Mouse (Mus musculus) lung, adult 2 months (tissue): Measurements from ENCODE around the gene Tnfsf12. TPM values are rescaled to one million over a fixed set of nuclear protein-coding genes. Genes with fewer than 3 reads are reported as not detected.
"Not testable (repeated sequence)": the region's sequence is repeated elsewhere in the genome, so short reads cannot be mapped to it uniquely, and the experiment has no call there.

Source experiments
- DNase-seq: peaks from one replicate; pipeline ENCODE4 v3.0.0; 2022
- H3K4me1 ChIP-seq: fragments of 200-500 bp; 2 replicates; pipeline ENCODE4 v1.6.1; 2011; ENCODE audit warnings: low read length; ENCODE audit not compliant: control insufficient read depth, insufficient read depth
- H3K4me3 ChIP-seq: fragments of 200-500 bp; replicated peaks from 2 replicates; pipeline ENCODE3; 2011; ENCODE audit warnings: low read depth, mild to moderate bottlenecking, control low read depth, low read length; ENCODE audit errors: extremely low read depth
- CTCF ChIP-seq: fragments of 200-500 bp; IDR thresholded peaks from 2 replicates; pipeline ENCODE4 v1.5.1; 2011; ENCODE audit warnings: mild to moderate bottlenecking, low read length, control low read depth; ENCODE audit not compliant: insufficient read depth
- POLR2A ChIP-seq: fragments of 200-500 bp; IDR thresholded peaks from 2 replicates; pipeline ENCODE4 v1.6.1; 2011; ENCODE audit warnings: low read depth, mild to moderate bottlenecking, control low read depth, low read length, borderline replicate concordance; ENCODE audit errors: extremely low read depth
- WGBS: fragments of 180-500 bp; shearing (Covaris S2); methylation state at CpG from one replicate; pipeline ENCODE4 v1.1.7; 2018; 5-methylcytosine and 5-hydroxymethylcytosine counted together
- polyA plus RNA-seq: library from polyadenylated mRNA; depleted of rRNA; stranded (reverse); fragments of >200 nt; gene quantifications from 2 replicates; pipeline ENCODE4 v1.2.3, GENCODE M21; 2012

The Tnfsf12 gene
- polyA plus RNA-seq, 1 experiment, result 84.2 TPM

- 13% methylated on average over 2 of the region's 2 CpGs for WGBS
- no peaks in the 10 kb centered on the region for H3K4me1 ChIP-seq
- no peak for DNase-seq
- no peak overlapping the region for H3K4me3 ChIP-seq
- TF ChIP-seq POLR2A (no peak), CTCF (no peak)
Observed at GRCm38 (mm10) chr11:69704613-69705010, 9.0 kb upstream of the Tnfsf12 start.

GRCm38 (mm10) chr11:69703814-69704612, 8.4 kb upstream of the Tnfsf12 start:
- Histone ChIP-seq H3K4me1 (no peaks in the 10 kb centered on the region), H3K4me3 (no peak overlapping the region)
- DNase-seq, result no peak
- TF ChIP-seq CTCF (no peak), POLR2A (no peak)
- 41% methylated on average over 8 of the region's 8 CpGs for WGBS

- not testable (repeated sequence) for H3K4me1 ChIP-seq, DNase-seq, H3K4me3 ChIP-seq
- WGBS, result 79% methylated on average over 3 of the region's 3 CpGs
Observed at GRCm38 (mm10) chr11:69703381-69703780, 7.7 kb upstream of the Tnfsf12 start.

- 96% methylated on average over 10 of the region's 10 CpGs for WGBS
- not testable (repeated sequence) for H3K4me1 ChIP-seq, H3K4me3 ChIP-seq, DNase-seq
Observed at GRCm38 (mm10) chr11:69702886-69703285, 7.2 kb upstream of the Tnfsf12 start.

GRCm38 (mm10) chr11:69699595-69699994, 3.9 kb upstream of the Tnfsf12 start:
- TF ChIP-seq POLR2A, result no peak
- no peak for TF ChIP-seq CTCF
- DNase-seq, result no peak
- Histone ChIP-seq H3K4me3 (no peak overlapping the region), H3K4me1 (0 out of 2 replicates have a peak, but pooled peaks cover 3% of the 10 kb centered on the region)
- 38% methylated on average over 1 of the region's 1 CpGs for WGBS

GRCm38 (mm10) chr11:69698574-69698973, 2.9 kb upstream of the Tnfsf12 start:
- Histone ChIP-seq H3K4me3 (no peak overlapping the region), H3K4me1 (peaks cover 3% of the 10 kb centered on the region; the same call in 1 of the 2 replicates)
- WGBS, result 69% methylated on average over 5 of the region's 5 CpGs
- TF ChIP-seq POLR2A (no peak), CTCF (no peak)
- no peak for DNase-seq

- no peak overlapping the region for H3K4me3 ChIP-seq
- H3K4me1 ChIP-seq, result peaks cover 3% of the 10 kb centered on the region; the same call in 1 of the 2 replicates
- no peak for DNase-seq
- TF ChIP-seq CTCF, result no peak
- no peak for TF ChIP-seq POLR2A
- WGBS, result 86% methylated on average over 3 of the region's 3 CpGs
Observed at GRCm38 (mm10) chr11:69697396-69697795, 1.7 kb upstream of the Tnfsf12 start.

- Histone ChIP-seq H3K4me1 (peaks cover 3% of the 10 kb centered on the region; the same call in 1 of the 2 replicates), H3K4me3 (peak overlapping the region; percentile 79)
- DNase-seq, result no peak
- TF ChIP-seq CTCF (no peak), POLR2A (peak; percentile 13; the same call in 1 of the 2 replicates)
- WGBS, result 19% methylated on average over 6 of the region's 6 CpGs
Observed at GRCm38 (mm10) chr11:69695046-69695360, 646 bp downstream of the Tnfsf12 start.

- 59% methylated on average over 11 of the region's 11 CpGs for WGBS
- Histone ChIP-seq H3K4me3 (no peak overlapping the region), H3K4me1 (peaks cover 6% of the 10 kb centered on the region; the same call in 1 of the 2 replicates)
- TF ChIP-seq POLR2A (no peak), CTCF (no peak)
- DNase-seq, result no peak
Observed at GRCm38 (mm10) chr11:69693421-69693965, 2.2 kb downstream of the Tnfsf12 start.

GRCm38 (mm10) chr11:69692863-69693262, 2.8 kb downstream of the Tnfsf12 start:
- peaks cover 6% of the 10 kb centered on the region; the same call in 1 of the 2 replicates for H3K4me1 ChIP-seq
- H3K4me3 ChIP-seq, result no peak overlapping the region
- DNase-seq, result no peak
- TF ChIP-seq CTCF (no peak), POLR2A (no peak)
- WGBS, result 87% methylated on average over 6 of the region's 6 CpGs
